Mouse (Mus musculus): ENCODE measurements around the gene Aff3.

Gene Aff3

GRCm38 (mm10) chr1:38181020-38181550 is 483.7 kb downstream of the Aff3 start:
- no peak for DNase-seq (ENCODE audit: low read depth, low spot score)

GRCm38 (mm10) chr1:38178929-38179328 is 485.8 kb downstream of the Aff3 start:
- no peak for DNase-seq (ENCODE audit: low read depth, low spot score)

GRCm38 (mm10) chr1:38176077-38176476 is 488.7 kb downstream of the Aff3 start:
- DNase-seq (ENCODE audit: low read depth, low spot score) = no peak

GRCm38 (mm10) chr1:38171874-38172273 is 492.9 kb downstream of the Aff3 start:
- DNase-seq (ENCODE audit: low read depth, low spot score) = no peak

GRCm38 (mm10) chr1:38165696-38166095 is 499.1 kb downstream of the Aff3 start:
- DNase-seq (ENCODE audit: low read depth, low spot score) = no peak

- DNase-seq (ENCODE audit: low read depth, low spot score) = no peak
These were observed 514.7 kb downstream of the Aff3 start for GRCm38 (mm10) chr1:38150086-38150485.

- DNase-seq (ENCODE audit: low read depth, low spot score) = no peak
These were observed 518.7 kb downstream of the Aff3 start for GRCm38 (mm10) chr1:38146008-38146407.

GRCm38 (mm10) chr1:38141371-38141770 is 523.4 kb downstream of the Aff3 start:
- DNase-seq (ENCODE audit: low read depth, low spot score) = no peak

GRCm38 (mm10) chr1:38140911-38141310 is 523.8 kb downstream of the Aff3 start:
- no peak for DNase-seq (ENCODE audit: low read depth, low spot score)

GRCm38 (mm10) chr1:38139396-38139795 is 525.4 kb downstream of the Aff3 start:
- DNase-seq (ENCODE audit: low read depth, low spot score) = no peak

GRCm38 (mm10) chr1:38132942-38133341 is 531.8 kb downstream of the Aff3 start:
- no peak for DNase-seq (ENCODE audit: low read depth, low spot score)

GRCm38 (mm10) chr1:38130715-38131483 is 533.9 kb downstream of the Aff3 start:
- no peak for DNase-seq (ENCODE audit: low read depth, low spot score)

- DNase-seq (ENCODE audit: low read depth, low spot score) = peak; percentile 93
These were observed 535.1 kb downstream of the Aff3 start, which contains the start of gene Rev1 for GRCm38 (mm10) chr1:38129501-38130267. Gene Rev1 (minus strand): TSS chr1:38129801.

GRCm38 (mm10) chr1:38128919-38129436 is 535.8 kb downstream of the Aff3 start:
- DNase-seq (ENCODE audit: low read depth, low spot score) = peak; percentile 48

All from mesoderm, embryonic 11.5 days (tissue).